Mouse (Mus musculus) layer of hippocampus, postnatal 10 days (tissue): ENCODE data around the gene Atp5g3. TPM values are rescaled to one million over a fixed set of nuclear protein-coding genes. Genes with fewer than 3 reads are reported as not detected.
"Not testable (repeated sequence)": the region's sequence is repeated elsewhere in the genome, so short reads cannot be mapped to it uniquely, and the experiment has no call there.

ENCODE experiments used
- DNase-seq, 2 experiments: peaks; one replicate each; pipeline ENCODE4 v3.0.0; 2021; ENCODE audit warnings: low spot score in 2 of 2
- long read RNA-seq: library from polyadenylated mRNA; stranded (forward); transcript quantifications from one replicate; pipeline ENCODE4 v2.0.0, GENCODE M21; 2023
- total RNA-seq, 2 experiments: library from RNA; stranded (reverse); gene quantifications; 2 replicates each; pipeline ENCODE4 v1.2.3; 2021

The Atp5g3 gene
- total RNA-seq: 100 to 1,000 TPM; 669 to 684 TPM
- long read RNA-seq, transcript Atp5g3-202 (5 exons, 723 nt): minor isoform, 99 of 524 reads
- long read RNA-seq, transcript Atp5g3-201 (5 exons, 714 nt): major isoform, 256 of 524 reads
- long read RNA-seq, partial matches to known transcripts: 163 of 524 reads
- long read RNA-seq, other reads (novel, unspliced or antisense): 6 of 524 reads

- peak; percentile 88 to 92 for DNase-seq
Measured at GRCm38 (mm10) chr2:73911175-73911700, at the start of gene Atp5g3. Atp5g3 (minus strand) TSS chr2:73911326.

DNA sequence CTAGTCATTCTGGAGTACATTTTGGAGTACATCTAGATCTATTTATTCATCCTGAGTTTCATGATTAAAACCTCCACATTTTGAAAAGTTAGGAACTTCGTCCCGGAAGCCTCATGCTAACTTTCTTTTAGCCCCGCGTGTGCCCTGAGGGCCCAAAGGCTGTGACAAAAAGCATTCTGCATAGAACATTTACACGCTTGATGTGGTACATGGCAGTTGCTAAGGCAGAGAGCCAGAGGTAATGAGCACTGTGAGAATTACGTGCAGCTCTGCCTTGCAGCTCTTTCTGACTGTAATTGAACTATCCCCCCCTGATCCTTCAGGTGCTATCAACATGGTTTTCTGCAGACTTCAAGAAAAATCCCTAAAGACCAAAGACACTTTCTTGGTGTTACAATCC, 47.2 kb upstream of the Atp5g3 start:
- DNase-seq: no peak

GRCm38 (mm10) chr2:73953612-73954011, 42.5 kb upstream of the Atp5g3 start:
- DNase-seq: no peak

DNA sequence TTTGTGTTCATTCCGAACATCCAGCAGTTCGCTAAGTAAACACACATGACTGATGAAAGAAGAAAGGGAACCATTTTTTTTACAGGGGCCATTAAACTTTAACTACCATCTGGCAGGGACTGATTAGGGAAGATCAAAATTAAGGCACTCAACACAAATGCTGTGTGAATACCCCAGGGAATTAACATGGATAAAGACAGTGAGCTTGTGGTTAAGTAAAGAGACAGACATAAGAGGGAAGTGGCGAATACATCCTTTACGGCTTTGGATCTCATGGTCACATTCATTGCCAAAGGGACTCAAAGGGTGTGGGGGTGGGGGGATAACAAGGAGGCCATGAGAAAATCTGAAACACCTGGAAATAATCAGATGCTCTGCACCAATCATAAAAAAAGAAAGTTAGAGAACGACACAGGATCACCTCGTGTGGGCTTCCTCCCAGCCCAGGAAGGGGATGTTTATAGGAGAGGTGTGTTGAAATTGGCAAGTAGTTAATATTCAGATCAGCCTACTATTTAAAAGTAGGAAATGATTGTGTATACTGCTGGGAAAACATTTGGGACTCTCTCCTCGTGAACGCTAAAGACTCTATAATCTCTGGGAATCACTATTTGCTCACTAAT, 41.6 kb upstream of the Atp5g3 start:
- no peak for DNase-seq

GRCm38 (mm10) chr2:73947360-73947759, 36.2 kb upstream of the Atp5g3 start:
- DNase-seq: no peak

DNA sequence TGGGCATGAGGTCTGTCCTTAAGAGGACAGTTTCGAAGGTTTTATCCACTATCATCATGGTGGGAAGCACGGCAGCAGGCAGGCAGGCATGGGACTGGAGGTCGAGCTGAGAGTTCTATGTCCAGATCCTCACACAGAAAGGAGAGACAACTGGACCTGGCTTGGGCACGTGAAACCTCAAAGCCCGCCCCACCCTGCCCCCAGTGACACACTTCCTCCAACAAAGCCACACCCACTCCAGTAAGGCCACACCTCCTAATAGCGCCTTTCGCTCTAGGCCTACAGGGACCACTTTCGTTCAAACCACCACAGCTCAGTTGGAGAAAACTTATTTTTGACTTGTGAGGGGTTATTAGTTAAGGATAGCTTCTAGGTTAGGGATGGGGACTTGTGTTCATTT, 32.6 kb upstream of the Atp5g3 start:
- DNase-seq: no peak

GRCm38 (mm10) chr2:73942844-73943243, 31.7 kb upstream of the Atp5g3 start:
- no peak for DNase-seq

- no peak for DNase-seq
Measured at GRCm38 (mm10) chr2:73941281-73941680, 30.2 kb upstream of the Atp5g3 start.

GRCm38 (mm10) chr2:73940471-73940870, 29.3 kb upstream of the Atp5g3 start:
- no peak for DNase-seq

- DNase-seq: no peak
Measured at GRCm38 (mm10) chr2:73938896-73939295, 27.8 kb upstream of the Atp5g3 start.

DNA sequence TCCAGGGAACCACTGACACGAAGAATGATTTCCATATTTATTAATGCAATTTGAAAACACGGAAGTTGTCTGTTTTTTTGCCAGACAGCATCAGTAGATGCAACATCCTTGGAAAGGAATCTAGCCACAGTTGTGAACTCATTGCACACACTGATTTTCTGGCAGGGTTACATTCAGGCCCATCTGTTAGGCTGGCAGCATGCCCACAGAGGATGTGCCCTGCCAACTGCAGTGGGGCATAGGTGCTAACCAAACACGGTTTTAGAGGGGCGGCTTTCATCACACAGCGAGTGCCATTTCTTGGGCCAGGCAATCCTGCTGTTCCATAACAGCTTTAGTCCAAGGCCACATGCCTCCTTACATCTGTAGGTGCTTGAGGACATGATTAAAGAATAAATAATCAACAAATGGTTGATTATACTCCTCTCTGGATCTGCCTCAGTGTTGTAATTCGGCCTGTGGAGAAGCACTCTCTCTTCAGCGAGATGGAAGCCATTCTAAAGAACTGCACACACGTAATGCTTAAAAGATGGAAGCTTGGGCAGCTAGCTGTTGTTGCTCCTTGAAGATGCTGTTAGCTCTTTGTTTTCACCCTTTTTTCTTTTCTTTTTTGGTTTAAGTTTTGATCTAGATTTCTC, 21.7 kb upstream of the Atp5g3 start:
- DNase-seq: peak; percentile 78 to 79

DNA sequence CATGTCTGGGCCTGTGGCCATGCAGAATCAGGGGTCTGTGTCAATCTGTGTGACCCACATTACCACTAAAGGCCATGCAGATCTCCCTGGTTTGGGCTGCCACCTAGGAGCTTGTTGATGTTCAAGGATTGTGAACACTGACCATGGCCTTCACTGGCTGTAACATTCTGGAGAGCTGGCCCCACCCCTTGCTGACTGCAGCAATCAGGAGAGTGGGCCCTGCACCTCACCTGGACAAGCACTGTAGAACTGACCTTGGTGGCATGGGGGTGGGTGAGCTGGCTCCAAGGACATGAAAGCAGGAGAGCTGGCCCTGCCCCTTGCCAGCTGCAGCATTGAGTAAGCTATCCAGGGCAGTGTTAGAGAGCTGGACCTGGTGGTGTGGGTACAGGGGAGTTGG, 16.6 kb upstream of the Atp5g3 start:
- no peak for DNase-seq

DNA sequence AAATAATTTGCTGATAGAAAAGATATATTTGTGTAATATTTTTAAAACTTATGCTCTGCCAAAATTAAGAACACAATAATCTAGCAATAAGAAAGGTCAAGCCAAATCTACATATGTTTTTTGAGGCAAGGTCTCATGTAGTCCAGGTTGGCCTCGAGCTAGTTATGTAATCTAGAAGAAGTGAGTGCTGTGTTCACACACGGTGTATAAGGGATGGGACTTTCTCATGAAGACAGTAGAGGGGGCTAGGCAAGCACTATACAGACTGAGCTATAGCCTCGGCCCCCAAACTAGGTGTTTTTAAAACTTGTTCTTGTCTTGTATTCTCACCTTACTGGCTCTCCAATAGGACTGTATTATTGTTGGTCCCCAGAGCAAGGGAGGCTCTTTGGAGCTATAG, 14.4 kb upstream of the Atp5g3 start:
- no peak for DNase-seq

DNA sequence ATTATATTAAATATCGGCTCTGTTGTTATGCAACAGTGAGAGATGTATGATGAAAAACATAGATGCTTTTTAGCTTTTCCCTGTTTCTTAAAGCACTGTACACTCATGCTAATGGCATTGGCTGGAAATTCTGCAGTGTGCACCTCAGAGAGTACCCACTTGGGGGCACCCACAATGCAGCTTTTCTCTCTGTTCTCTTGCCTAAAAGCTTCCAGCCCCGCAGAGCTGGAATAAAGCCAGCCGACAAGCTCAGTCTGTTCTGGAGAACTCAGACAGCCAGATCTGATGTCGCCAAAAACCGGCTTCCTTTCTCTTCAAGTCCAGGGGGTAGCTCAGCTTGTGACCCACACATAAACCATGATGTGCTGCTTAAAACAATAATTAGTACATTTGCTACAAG, 14.0 kb upstream of the Atp5g3 start:
- DNase-seq: peak; percentile 85 to 91

DNA sequence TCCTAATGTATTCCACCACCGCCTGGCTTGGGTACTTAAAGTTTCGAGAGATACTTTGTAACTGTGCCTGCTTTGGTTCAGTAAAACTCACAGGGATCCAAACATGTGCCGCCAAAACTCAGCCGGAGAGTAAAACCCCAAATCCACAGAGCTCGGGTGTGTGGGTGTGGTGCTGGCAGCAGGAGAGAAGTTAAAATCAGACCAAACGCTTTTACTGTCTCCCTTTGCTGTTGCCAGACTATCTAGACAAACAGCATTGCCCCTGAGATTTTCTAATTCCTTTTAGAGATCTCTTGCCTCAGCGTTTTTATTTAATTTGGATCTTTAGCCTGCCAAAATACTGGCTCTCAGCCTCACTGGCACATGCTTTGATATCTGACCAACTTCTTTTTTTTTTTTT, 8.5 kb upstream of the Atp5g3 start:
- peak in 1 of 2 experiments; percentile 25 for DNase-seq

DNA sequence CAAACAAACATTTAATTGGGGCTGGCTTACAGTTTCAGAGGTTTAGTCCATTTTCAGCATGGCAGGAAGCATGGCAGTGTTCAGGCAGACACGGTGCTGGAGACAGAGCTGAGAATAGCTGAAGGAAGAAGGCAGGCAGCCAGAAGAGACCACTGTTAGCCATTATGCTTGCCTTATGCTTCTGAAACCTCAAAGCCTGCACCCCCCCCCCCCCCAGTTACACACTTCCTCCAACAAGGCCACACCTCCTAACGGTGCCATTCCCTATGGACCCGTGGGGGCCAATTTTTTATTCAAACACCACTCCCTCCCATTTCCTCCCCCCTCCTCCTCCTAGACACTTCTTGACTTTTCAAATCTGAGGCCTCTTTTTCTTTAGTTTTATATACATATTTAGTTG, 1.1 kb upstream of the Atp5g3 start:
- DNase-seq: no peak

GRCm38 (mm10) chr2:73910571-73911174, 453 bp downstream of the Atp5g3 start:
- DNase-seq: peak; percentile 42 to 62

DNA sequence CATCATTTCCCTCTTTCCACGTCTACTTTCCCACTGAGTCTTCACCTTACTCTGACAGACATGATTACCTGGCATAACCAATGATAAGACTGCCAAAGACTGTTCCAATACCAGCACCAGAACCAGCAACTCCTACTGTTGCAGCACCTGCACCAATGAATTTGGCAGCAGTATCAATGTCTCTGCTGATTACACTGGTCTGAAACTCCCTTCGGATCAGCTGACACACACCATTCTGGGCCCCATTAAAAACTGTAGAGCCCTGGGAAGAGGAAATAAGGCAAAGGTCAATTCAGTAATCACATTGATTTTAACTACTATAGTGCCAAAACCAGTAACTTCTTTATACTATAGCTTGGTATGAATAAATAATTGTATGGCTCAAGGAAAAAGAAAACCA, 2.0 kb downstream of the Atp5g3 start:
- no peak for DNase-seq

- DNase-seq: not testable (repeated sequence)
Measured at GRCm38 (mm10) chr2:73904679-73905078, 6.4 kb downstream of the Atp5g3 start.

- no peak for DNase-seq
Measured at GRCm38 (mm10) chr2:73903536-73903935, 7.6 kb downstream of the Atp5g3 start.

- DNase-seq: not testable (repeated sequence)
Measured at GRCm38 (mm10) chr2:73902328-73902727, 8.8 kb downstream of the Atp5g3 start.

- DNase-seq: no peak
Measured at GRCm38 (mm10) chr2:73901169-73901568, 10.0 kb downstream of the Atp5g3 start.
